Comparison of ENCODE assay signal across 28 mouse cellular contexts in genomic region chr2:147070305-147070704, GRCm38 (mm10). TPM values are rescaled to one million over a fixed set of nuclear protein-coding genes. Genes with fewer than 3 reads are reported as not detected.
"Had no signal": no experiment of that assay in that cellular context is flagged by ENCODE, and none has a peak within 500 bp of the region (broad histone marks: within the 10 kb centered on the region; RNA-seq: fewer than 3 reads in every experiment).

No protein-coding gene starts in this region.

- ATAC-seq: midbrain, embryonic 16.5 days had no signal

- H3K9ac ChIP-seq: lung, embryonic 14.5 days; midbrain, embryonic 12.5 days; neural tube, embryonic 13.5 days; neural tube, embryonic 15.5 days had no signal

- H3K4me3 ChIP-seq: midbrain, embryonic 10.5 days; midbrain, embryonic 12.5 days; myocyte; neural tube, embryonic 13.5 days; neural tube, embryonic 15.5 days had no signal

- H3K9me3 ChIP-seq: midbrain, embryonic 10.5 days; midbrain, embryonic 12.5 days; neural tube, embryonic 13.5 days; neural tube, embryonic 15.5 days had no signal

- H3K27me3 ChIP-seq: midbrain, embryonic 12.5 days; neural tube, embryonic 13.5 days; neural tube, embryonic 15.5 days had no signal

- H3K27ac ChIP-seq: macrophage; midbrain, embryonic 10.5 days; midbrain, embryonic 12.5 days; neural tube, embryonic 13.5 days; neural tube, embryonic 15.5 days had no signal

- DNase-seq: lung, adult 18-20 months; lung, embryonic 14.5 days; lung, postnatal 10 days; midbrain, embryonic 14.5 days; retina, postnatal 1 day; right cerebral cortex, adult 18-20 months; right cerebral cortex, postnatal 25 days; right cerebral cortex, postnatal 4 days; spleen, adult 18-20 months; thymus, adult 18-20 months; thymus, postnatal 25 days; thymus, postnatal 4 days had no signal

RNA-seq across cellular contexts. Expression of gene Nkx2-4, which starts 14.9 kb away (rescaled TPM):
- total RNA-seq: megakaryocyte, adult 5-6 weeks; megakaryocyte-erythroid progenitor cell, adult 5-6 weeks had no signal
- polyA plus RNA-seq: liver, embryonic 16.5 days; lung, embryonic 14.5 days; lung, embryonic 16.5 days; macrophage; midbrain, embryonic 14.5 days; myocyte; neural tube, embryonic 11.5 days; neural tube, embryonic 13.5 days; neural tube, embryonic 15.5 days; small intestine, adult 2 months; stomach, embryonic 14.5 days; stomach, embryonic 16.5 days; urinary bladder, adult 2 months had no signal
